Mouse (Mus musculus) limb, embryonic 10.5 days (tissue): ENCODE measurements around the gene Ddb1. TPM values are rescaled to one million over a fixed set of nuclear protein-coding genes. Genes with fewer than 3 reads are reported as not detected.

Source experiments
- DNase-seq: peaks from one replicate; pipeline ENCODE4 v3.0.0-alpha.2; 2017; ENCODE audit warnings: low spot score
- H3K27ac ChIP-seq: fragments of 300-500 bp; sonication (generic); 2 replicates; pipeline ENCODE4 v1.5.1; 2016; ENCODE audit warnings: mild to moderate bottlenecking
- H3K27me3 ChIP-seq: fragments of 300-500 bp; sonication (generic); 2 replicates; pipeline ENCODE4 v1.6.1; 2016; ENCODE audit warnings: low read depth, mild to moderate bottlenecking; ENCODE audit not compliant: poor library complexity, severe bottlenecking
- H3K36me3 ChIP-seq: fragments of 300-500 bp; sonication (generic); 2 replicates; pipeline ENCODE4 v1.6.1; 2016; ENCODE audit warnings: mild to moderate bottlenecking, moderate library complexity
- H3K4me1 ChIP-seq: fragments of 300-500 bp; sonication (generic); 2 replicates; pipeline ENCODE4 v1.6.1; 2016
- H3K4me3 ChIP-seq: fragments of 300-500 bp; sonication (generic); 2 replicates; pipeline ENCODE4 v1.5.1; 2016; ENCODE audit warnings: mild to moderate bottlenecking, moderate library complexity
- H3K9me3 ChIP-seq: fragments of 300-500 bp; sonication (generic); replicated peaks from 2 replicates; pipeline ENCODE4 v1.6.1; 2016; ENCODE audit warnings: mild to moderate bottlenecking
- WGBS: fragments of 180-500 bp; shearing (Covaris S2); methylation state at CpG from one replicate; pipeline ENCODE4 v1.1.7; 2016; 5-methylcytosine and 5-hydroxymethylcytosine counted together
- polyA plus RNA-seq: library from polyadenylated mRNA; unstranded; fragments of >200 nt; fragmentation: Nextera tagmentation; extraction: Ambion mirVana; gene quantifications from 2 replicates; pipeline ENCODE4 v1.2.1, GENCODE M21; 2016

The Ddb1 gene
- polyA plus RNA-seq, 1 experiment from 2014 or later, result 508 TPM

DNA sequence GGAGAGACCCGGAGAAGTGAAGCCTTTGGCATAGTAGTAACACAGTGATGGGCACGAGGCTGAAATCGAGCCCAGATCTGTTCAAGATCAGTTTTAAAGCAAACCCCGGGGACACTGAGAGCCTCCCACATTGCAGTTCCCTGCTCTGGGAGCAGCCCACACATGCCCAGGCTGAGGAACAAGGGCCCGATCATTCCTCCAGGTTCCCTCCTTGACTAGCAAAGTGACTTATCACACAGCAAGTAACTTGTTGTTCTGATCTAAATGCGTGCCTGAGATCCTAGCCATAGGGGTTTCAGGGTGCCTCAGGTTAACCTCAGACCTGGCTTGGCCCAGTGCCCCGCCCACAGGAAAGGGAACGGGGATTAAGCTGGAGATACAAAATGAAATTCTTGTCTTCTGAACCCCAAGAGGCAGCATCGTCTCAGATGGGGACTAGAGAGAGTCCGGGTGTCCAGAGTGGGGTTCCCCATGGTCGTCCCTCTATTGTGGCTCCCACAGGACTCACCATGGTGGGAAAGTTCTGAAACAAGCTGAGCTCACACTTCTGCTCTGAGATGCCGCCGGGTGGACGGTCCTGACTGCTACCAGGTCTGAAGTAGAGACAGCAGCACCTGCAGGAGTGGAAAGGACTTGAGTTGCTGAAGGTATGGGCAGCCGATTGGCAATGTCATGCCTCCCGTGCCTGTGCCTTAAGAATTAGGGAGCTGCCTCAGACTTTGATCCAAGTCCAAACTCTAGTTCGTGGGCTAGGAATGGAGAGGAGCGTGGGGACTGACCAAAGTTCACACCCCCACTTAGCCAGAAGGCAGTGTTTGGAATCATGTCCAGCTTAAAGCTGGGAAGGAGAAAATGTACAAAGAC lies 1.2 kb upstream of the Ddb1 start:
- Histone ChIP-seq H3K9me3 (no peaks in the 10 kb centered on the region), H3K36me3 (peaks cover 39% of the 10 kb centered on the region), H3K4me3 (peak overlapping the region; percentile 80; the same call in 1 of the 2 replicates), H3K4me1 (peaks cover 46% of the 10 kb centered on the region), H3K27me3 (no peaks in the 10 kb centered on the region), H3K27ac (peak overlapping the region; percentile 94)
- no peak for DNase-seq
- WGBS, result 88% methylated on average over 18 of the region's 18 CpGs

DNA sequence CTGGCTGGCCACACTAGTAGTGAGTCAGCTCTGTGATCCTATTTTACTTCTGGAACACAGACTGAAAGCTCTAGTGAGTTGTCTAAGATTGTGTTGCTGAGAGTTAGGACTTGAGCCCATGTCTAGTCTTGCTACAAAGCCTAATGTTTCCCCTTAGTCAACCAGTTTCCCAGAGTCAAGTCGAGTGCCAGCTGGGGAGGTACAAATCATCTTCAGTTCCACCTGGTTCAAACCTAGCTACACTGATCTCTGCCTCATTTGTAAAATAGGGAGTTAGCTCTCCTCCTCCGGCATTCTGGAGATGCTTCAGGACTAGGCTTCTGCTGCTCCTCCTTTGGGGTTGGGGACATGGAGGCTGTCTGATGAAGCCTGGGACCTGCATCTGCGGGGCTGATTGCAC lies 593 bp upstream of the Ddb1 start:
- no peaks in the 10 kb centered on the region for H3K9me3 ChIP-seq
- peaks cover 46% of the 10 kb centered on the region for H3K4me1 ChIP-seq
- H3K27me3 ChIP-seq, result no peaks in the 10 kb centered on the region
- peaks cover 41% of the 10 kb centered on the region for H3K36me3 ChIP-seq
- peak overlapping the region; percentile 80 for H3K4me3 ChIP-seq
- 55% methylated on average over 3 of the region's 3 CpGs for WGBS
- no peak for DNase-seq
- peak overlapping the region; percentile 94 for H3K27ac ChIP-seq

DNA sequence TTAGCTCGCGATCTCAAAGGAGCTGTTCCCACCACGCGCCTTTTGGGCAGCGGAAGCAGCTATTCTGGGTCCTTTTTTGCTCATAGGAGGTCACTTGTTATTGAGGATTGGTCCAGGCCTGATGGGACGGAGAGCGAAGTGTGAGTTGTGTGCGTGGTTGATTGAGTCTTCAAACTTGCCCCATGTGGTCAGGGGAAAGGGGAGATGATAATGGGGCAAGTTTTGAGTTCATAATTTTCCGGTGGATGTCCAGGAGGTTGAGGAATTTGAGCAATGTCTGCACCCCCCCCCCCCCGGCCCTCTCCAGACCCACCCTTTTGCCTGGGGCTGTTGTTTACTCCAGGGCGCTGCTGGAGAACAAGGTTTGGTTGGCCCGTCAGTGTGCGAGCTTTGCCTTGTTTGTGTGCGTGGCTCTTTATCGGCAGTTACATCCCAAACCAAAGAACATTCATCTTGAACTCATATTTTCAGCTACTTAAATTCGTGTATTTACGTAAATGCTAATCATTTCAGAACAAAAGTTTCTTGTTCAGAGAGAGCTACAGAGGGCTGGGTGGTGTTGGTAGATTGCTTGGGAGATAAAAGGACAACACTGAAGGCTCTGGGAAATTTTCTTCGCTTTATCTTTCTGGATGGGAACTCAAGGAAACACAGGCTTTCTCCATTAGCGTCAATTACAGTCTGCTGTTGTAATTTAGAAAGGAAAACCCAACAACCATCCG lies 935 bp downstream of the Ddb1 start:
- Histone ChIP-seq H3K27me3 (no peaks in the 10 kb centered on the region), H3K4me1 (peaks cover 46% of the 10 kb centered on the region), H3K9me3 (no peaks in the 10 kb centered on the region), H3K4me3 (peak overlapping the region; percentile 80), H3K36me3 (peaks cover 44% of the 10 kb centered on the region), H3K27ac (peak overlapping the region; percentile 94)
- 6% methylated on average over 20 of the region's 20 CpGs for WGBS
- DNase-seq, result no peak

DNA sequence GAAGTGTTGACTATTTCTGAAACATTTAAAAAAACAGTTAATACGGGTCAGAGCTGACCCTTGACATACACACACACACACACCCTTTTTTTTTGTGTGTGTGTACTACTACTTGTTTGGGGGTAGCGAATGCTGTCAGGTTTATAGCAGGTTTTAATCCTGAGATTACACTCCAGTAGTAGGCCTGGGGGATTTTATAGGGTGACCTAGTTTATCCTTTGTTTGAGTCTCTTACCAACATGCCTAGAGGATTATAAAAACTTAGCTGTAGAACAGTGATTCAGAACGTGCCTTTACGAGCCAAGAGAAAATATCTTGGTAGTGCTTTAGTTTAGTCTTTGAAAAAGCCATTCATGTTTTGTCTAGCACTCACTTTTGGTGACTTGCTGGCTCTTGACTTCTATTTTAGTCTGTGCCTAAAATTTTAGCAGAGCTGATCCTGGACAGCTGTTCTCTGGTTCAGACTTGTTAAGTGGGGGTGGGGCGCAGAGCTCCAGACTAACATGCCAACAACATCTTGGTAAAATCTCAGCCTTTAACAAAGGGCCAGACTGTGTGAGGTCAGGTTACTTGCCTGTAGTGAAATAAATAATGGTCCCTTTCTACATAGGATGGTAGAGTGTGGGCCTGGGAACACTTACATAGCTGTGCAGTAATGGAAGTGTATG lies 3.6 kb downstream of the Ddb1 start:
- Histone ChIP-seq H3K27me3 (no peaks in the 10 kb centered on the region), H3K27ac (no peak overlapping the region), H3K4me3 (no peak overlapping the region), H3K36me3 (peaks cover 70% of the 10 kb centered on the region), H3K9me3 (no peaks in the 10 kb centered on the region), H3K4me1 (peaks cover 31% of the 10 kb centered on the region)
- 93% methylated on average over 5 of the region's 5 CpGs for WGBS
- DNase-seq, result no peak

DNA sequence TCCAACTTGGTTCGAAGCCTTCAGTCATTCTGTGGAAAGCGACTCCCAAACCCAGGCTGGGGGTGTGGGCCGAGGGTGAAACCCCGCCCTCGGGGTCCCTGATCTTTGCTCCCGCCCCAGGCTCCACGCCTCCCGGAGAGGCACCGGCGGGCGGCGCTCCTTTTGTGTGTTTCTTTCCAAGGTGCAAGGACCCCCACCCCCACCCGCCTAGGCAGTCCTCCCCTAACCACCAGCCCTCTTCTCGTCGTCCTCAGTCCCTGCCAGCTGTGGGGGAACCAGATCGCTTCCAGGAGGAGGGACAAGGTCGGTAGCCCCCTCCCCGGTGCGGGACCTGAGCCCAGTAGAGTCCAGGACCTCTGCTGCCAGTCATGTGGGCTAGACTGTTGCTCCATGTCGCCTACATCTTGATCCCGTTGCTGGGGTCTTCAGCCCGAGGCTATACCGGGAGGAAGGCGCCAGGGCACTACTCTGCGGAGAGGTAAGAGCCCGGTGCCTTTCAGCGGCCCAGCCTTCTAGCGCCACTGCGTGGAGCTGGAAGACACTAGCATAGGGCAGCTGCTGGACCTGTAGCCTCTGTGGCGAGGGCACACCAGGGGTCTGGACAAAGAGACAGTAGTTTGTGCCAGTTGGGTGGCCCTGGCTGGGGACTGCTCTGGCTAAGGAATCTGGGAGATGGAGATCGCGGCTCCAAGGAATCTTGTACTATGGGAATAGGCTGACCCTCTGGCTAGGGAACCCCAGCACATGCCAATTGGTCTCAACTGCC lies 29.2 kb downstream of the Ddb1 start, which contains the start of gene Vwce:
Gene Vwce (plus strand): TSS at position 108 of the 766 bp plus-strand sequence.
- 2% methylated on average over 32 of the region's 32 CpGs for WGBS
- Histone ChIP-seq H3K4me1 (peaks cover 18% of the 10 kb centered on the region), H3K9me3 (no peaks in the 10 kb centered on the region), H3K27me3 (peaks cover 8% of the 10 kb centered on the region; the same call in 1 of the 2 replicates), H3K36me3 (peaks cover 28% of the 10 kb centered on the region), H3K27ac (peak within 1 kb of the TSS; percentile 82), H3K4me3 (peak within 1 kb of the TSS; percentile 62)
- DNase-seq, result peak; percentile 73

DNA sequence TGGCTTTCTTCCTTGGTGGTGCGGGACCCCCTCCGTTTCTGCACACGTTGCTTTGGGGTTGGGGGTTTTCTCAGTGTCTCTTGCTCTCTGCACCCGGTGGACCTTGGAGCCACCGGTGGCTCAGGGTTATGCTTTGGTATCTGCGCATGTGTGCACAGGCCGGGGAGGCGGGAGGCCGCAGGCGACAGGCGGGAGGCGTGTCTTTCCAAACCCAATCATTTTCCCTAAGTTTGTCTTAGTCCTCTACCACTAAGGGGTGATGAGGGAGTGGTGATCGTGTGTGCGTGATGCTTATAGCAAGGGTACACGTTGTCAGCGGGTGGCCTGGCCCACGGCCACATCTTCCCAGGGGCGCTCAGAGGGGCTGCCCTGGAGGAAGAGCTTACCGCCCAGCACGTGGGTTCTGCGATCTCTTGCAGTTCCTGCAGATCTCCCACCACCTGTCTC lies 29.8 kb downstream of the Ddb1 start:
- peaks cover 8% of the 10 kb centered on the region; the same call in 1 of the 2 replicates for H3K27me3 ChIP-seq
- no peaks in the 10 kb centered on the region for H3K9me3 ChIP-seq
- H3K4me1 ChIP-seq, result peaks cover 18% of the 10 kb centered on the region
- peak overlapping the region; percentile 62 for H3K4me3 ChIP-seq
- DNase-seq, result peak; percentile 72
- H3K27ac ChIP-seq, result peak overlapping the region; percentile 82
- H3K36me3 ChIP-seq, result peaks cover 22% of the 10 kb centered on the region
- 5% methylated on average over 21 of the region's 21 CpGs for WGBS

DNA sequence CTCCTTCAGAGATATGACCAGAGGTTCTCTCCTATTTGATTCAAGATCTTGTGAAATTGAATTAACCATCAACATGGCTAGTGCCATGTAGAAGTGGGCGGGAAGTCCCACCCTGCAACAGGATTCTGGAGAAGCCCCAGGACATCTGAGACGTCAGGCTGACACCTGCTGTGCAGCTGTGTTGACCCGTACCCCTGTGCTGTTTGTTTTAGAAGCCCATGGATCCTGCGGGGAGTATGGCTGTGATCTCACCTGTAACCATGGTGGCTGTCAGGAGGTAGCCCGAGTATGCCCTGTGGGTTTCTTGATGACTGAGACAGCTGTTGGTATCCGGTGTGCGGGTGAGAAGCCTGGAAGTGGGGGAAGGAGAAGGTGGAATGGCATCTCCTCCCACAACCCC lies 32.7 kb downstream of the Ddb1 start:
- Histone ChIP-seq H3K36me3 (no peaks in the 10 kb centered on the region), H3K27me3 (peaks cover 8% of the 10 kb centered on the region; the same call in 1 of the 2 replicates)
- WGBS, result 68% methylated on average over 7 of the region's 7 CpGs

DNA sequence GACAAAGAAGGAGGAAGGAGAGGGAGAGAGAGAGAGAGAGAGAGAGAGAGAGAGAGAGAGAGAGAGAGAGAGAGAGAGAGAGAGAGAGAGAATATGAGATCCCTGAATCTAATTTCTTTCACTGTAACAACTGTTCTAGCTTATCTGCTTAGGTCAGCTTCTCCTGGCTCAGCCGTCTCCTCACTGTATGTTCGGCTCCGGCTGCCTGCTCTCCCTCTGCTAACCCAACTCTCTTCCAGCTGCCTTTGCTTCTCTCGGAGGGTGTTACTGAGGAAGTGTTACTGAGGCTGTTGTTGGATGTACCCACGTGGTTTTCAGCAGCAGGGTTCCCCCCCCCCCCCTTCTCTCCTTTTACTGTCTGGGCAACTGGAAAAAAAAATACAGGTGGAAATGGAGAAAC lies 35.0 kb downstream of the Ddb1 start:
- 11% methylated on average over 5 of the region's 5 CpGs for WGBS
- Histone ChIP-seq H3K4me3 (0 out of 2 replicates have a peak overlapping the region, but pooled peaks have one; percentile 0), H3K27me3 (0 out of 2 replicates have a peak, but pooled peaks cover 8% of the 10 kb centered on the region), H3K36me3 (no peaks in the 10 kb centered on the region), H3K9me3 (no peaks in the 10 kb centered on the region), H3K27ac (no peak overlapping the region), H3K4me1 (peaks cover 14% of the 10 kb centered on the region)
- DNase-seq, result no peak

More for the DNA sequence above, 32.7 kb downstream of the Ddb1 start:
- Histone ChIP-seq H3K9me3 (no peaks in the 10 kb centered on the region), H3K4me1 (peaks cover 29% of the 10 kb centered on the region), H3K4me3 (no peak overlapping the region), H3K27ac (no peak overlapping the region)
- no peak for DNase-seq

DNA sequence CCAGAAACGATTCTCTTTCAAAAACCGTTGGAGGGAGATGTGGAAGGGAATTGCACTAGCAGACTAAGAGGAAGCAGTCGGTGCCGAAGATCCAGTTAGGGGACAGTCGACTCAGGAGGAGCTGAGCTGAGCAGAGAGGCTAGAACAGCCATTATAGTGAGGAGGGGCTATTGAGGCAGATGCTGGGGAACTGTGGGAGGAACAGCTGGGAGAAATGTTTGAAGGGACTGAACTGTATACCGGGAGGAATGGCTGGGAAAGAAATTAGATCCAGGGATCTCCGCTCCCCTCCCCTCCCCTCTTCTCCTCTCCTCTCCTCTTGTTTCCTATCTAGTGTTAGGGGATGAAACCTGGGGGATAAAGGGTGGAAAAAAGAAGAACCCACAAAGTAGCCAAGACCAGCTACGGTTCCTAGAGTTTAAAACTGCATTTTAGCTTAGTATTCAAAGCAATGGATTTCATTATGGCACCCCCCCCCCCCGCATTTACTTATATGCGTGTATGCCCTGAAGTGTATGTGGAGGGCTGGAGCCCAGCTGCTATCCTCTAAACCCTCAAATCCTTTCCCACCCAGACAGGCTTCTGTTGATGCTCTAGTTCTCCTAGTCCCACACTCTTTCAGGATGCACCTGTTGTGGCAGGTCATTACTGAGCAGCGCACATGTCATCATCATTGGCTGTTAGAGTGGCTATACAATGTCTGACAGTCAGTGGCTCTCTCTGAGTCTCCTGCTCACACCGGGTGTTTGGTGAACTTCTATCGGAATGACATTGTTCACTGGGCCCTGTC lies 35.7 kb downstream of the Ddb1 start:
- Histone ChIP-seq H3K4me1 (peaks cover 11% of the 10 kb centered on the region), H3K36me3 (no peaks in the 10 kb centered on the region), H3K27me3 (0 out of 2 replicates have a peak, but pooled peaks cover 1% of the 10 kb centered on the region), H3K4me3 (0 out of 2 replicates have a peak overlapping the region, but pooled peaks have one; percentile 0), H3K9me3 (no peaks in the 10 kb centered on the region), H3K27ac (no peak overlapping the region)
- WGBS, result 49% methylated on average over 13 of the region's 13 CpGs
- DNase-seq, result no peak

DNA sequence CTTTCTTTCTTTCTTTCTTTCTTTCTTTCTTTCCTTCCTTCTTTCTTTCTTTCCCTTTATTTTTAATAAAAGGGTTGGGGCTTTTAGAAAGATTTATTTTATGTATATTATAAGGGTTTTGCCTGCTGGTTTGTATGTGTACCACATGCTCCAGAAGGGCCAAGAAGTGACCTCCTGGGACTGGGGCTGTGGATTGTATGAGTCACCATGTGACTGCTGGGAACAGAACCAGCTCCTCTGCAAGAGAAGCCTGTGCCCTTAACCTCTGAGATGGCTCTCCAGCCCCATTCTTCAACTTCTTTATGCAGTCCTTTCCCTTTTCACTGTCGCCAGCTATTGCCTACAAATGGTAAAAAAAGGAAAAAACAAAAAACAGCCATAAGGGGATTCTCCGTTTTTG lies 40.5 kb downstream of the Ddb1 start:
- H3K36me3 ChIP-seq, result no peaks in the 10 kb centered on the region
- 88% methylated on average over 2 of the region's 2 CpGs for WGBS
- H3K4me1 ChIP-seq, result peaks cover 12% of the 10 kb centered on the region
- H3K27me3 ChIP-seq, result no peaks in the 10 kb centered on the region
- no peak for DNase-seq
- H3K9me3 ChIP-seq, result no peaks in the 10 kb centered on the region
- no peak overlapping the region for H3K4me3 ChIP-seq
- no peak overlapping the region for H3K27ac ChIP-seq

DNA sequence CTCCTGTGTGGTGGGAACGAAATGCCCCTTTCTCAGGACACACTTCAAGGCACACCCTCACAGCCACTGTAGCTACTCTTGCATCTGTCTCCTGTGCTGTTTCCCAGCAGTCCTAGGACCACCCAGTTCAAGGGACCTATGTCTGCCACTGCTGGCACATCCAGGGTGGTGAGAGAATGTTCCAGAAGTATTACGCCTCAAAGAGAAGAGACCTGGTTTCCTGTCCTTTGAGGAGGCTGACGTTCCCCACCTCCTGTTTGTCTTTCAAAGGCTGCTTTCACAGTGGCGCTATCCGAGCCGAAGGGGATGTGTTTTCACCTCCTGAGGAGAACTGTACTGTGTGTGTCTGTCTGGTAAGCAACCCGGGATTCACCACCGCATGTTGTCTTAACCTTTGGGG lies 43.0 kb downstream of the Ddb1 start:
- 0 out of 2 replicates have a peak, but pooled peaks cover 7% of the 10 kb centered on the region for H3K4me1 ChIP-seq
- H3K4me3 ChIP-seq, result no peak overlapping the region
- DNase-seq, result no peak
- no peaks in the 10 kb centered on the region for H3K27me3 ChIP-seq
- H3K9me3 ChIP-seq, result no peaks in the 10 kb centered on the region
- no peak overlapping the region for H3K27ac ChIP-seq
- H3K36me3 ChIP-seq, result no peaks in the 10 kb centered on the region
- WGBS, result 79% methylated on average over 8 of the region's 8 CpGs
